Mouse (Mus musculus) hindbrain, embryonic 10.5 days (tissue): ENCODE results near the gene Apobr. TPM values are rescaled to one million over a fixed set of nuclear protein-coding genes. Genes with fewer than 3 reads are reported as not detected.
A peak's percentile ranks its signal among the peaks of the same experiment; 100 is the strongest.

Source experiments
- DNase-seq: peaks from one replicate; pipeline ENCODE4 v3.0.0-alpha.2; 2017; ENCODE audit warnings: low spot score
- H3K27ac ChIP-seq: fragments of 300-500 bp; sonication (generic); 2 replicates; pipeline ENCODE4 v1.5.1; 2016; ENCODE audit warnings: mild to moderate bottlenecking, moderate library complexity
- H3K27me3 ChIP-seq: fragments of 300-500 bp; sonication (generic); 2 replicates; pipeline ENCODE4 v1.6.1; 2016; ENCODE audit warnings: mild to moderate bottlenecking; ENCODE audit not compliant: poor library complexity, insufficient read depth, severe bottlenecking
- H3K36me3 ChIP-seq: fragments of 300-500 bp; sonication (generic); 2 replicates; pipeline ENCODE4 v1.6.1; 2016; ENCODE audit warnings: mild to moderate bottlenecking, moderate library complexity
- H3K4me1 ChIP-seq: fragments of 300-500 bp; sonication (generic); replicated peaks from 2 replicates; pipeline ENCODE4 v1.6.1; 2016; ENCODE audit warnings: mild to moderate bottlenecking
- H3K4me3 ChIP-seq: fragments of 300-500 bp; sonication (generic); 2 replicates; pipeline ENCODE4 v1.5.1; 2016; ENCODE audit warnings: mild to moderate bottlenecking, moderate library complexity
- H3K9me3 ChIP-seq: fragments of 300-500 bp; sonication (generic); 2 replicates; pipeline ENCODE4 v1.6.1; 2016; ENCODE audit warnings: mild to moderate bottlenecking, moderate library complexity
- WGBS: fragments of 180-500 bp; shearing (Covaris S2); methylation state at CpG from one replicate; pipeline ENCODE4 v1.1.7; 2016; 5-methylcytosine and 5-hydroxymethylcytosine counted together
- polyA plus RNA-seq: library from polyadenylated mRNA; unstranded; fragments of >200 nt; fragmentation: Nextera tagmentation; extraction: Ambion mirVana; gene quantifications from 2 replicates; pipeline ENCODE4 v1.2.1, GENCODE M21; 2016

Apobr gene
- polyA plus RNA-seq, 1 experiment from 2014 or later: 0.47 TPM

DNA sequence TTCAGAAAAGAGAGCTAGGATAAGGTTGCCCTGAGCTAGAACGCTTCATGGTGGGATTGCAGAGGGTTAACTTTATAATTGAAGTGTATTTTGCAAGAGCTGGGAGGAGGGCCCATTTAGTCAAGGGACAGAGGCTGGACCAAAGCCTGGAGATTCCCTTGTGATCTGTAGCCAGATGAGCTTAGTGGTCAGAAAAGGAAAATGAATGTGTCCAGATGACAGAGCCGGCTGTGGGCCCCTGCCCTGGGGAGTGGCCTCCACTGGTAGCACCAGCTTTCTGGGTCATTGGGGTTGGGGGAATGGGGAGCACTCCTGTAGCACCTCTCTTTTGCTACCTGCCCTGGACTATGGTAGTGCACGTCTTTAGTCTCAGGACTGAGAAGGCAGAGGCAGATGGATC is 22.3 kb downstream of the Apobr start:
- Histone ChIP-seq H3K27ac (no peak overlapping the region), H3K4me1 (no peaks in the 10 kb centered on the region), H3K27me3 (no peaks in the 10 kb centered on the region), H3K9me3 (no peaks in the 10 kb centered on the region), H3K4me3 (no peak overlapping the region), H3K36me3 (no peaks in the 10 kb centered on the region)
- DNase-seq: no peak
- 84% methylated on average over 3 of the region's 3 CpGs for WGBS

DNA sequence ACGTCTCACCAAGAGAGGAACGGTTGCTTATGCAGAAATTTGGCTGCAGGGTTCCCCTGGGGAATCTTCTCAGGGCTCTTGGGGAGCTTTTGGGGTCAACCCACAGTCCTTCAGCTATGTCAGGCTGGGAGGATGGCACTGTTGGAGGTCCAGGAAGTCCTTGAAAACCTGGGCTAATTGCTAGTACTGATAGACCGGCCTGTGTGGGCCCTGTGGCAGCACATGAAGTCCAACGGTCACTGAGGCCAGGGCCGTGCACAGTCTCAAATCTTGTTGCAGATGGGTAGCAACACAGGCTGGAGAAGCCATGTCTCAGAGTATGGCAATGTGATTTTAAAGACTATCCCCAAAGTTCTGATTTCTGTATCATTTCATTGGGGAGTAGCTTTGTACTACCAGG is 23.1 kb downstream of the Apobr start:
- DNase-seq: no peak
- H3K27ac ChIP-seq: no peak overlapping the region
- 84% methylated on average over 5 of the region's 5 CpGs for WGBS
- H3K9me3 ChIP-seq: no peaks in the 10 kb centered on the region
- no peak overlapping the region for H3K4me3 ChIP-seq
- H3K27me3 ChIP-seq: no peaks in the 10 kb centered on the region
- H3K36me3 ChIP-seq: no peaks in the 10 kb centered on the region
- H3K4me1 ChIP-seq: no peaks in the 10 kb centered on the region

DNA sequence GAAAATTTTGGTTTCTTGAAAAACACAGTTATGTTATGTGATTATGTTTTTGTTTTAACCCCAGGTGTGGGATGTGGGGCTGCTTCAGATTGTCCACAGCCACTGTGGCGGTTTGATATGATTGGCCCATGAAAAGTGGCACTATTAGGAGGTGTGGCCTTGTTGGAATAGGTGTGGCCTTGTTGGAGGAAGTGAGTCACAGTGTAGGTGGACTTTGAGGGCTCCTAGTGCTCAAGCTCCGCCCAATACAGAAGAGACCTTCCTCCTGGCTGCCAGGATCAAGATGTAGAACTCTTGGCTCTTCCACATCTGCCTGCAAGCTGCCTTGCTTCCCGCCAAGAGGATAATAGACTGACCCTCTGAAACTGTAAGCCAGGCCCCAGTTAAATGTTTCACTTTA is 28.0 kb downstream of the Apobr start:
- Histone ChIP-seq H3K27ac (no peak overlapping the region), H3K9me3 (no peaks in the 10 kb centered on the region), H3K4me3 (no peak overlapping the region), H3K4me1 (no peaks in the 10 kb centered on the region), H3K36me3 (no peaks in the 10 kb centered on the region), H3K27me3 (no peaks in the 10 kb centered on the region)
- no peak for DNase-seq
- 76% methylated on average over 3 of the region's 3 CpGs for WGBS

DNA sequence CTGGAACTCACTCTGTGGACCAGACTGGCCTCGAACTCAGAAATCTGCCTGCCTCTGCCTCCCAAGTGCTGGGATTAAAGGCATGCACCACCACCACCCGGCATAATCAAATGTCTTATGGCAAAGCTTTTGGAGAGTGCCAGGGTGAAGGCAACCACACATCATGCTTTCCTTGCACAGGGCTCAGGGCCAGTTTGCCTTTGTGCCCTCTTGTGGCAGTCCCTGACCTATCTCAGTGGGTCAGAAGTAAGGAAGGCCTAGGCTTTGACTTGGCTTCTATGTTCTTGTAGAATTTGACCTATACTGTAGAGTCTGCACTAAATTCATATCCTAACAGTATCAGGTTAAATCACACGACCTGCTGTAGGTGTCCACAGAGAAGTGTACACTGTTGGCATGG is 32.0 kb downstream of the Apobr start:
- Histone ChIP-seq H3K4me1 (no peaks in the 10 kb centered on the region), H3K4me3 (no peak overlapping the region), H3K9me3 (no peaks in the 10 kb centered on the region), H3K27ac (no peak overlapping the region), H3K36me3 (no peaks in the 10 kb centered on the region), H3K27me3 (no peaks in the 10 kb centered on the region)
- no peak for DNase-seq
- WGBS: 80% methylated on average over 3 of the region's 3 CpGs

DNA sequence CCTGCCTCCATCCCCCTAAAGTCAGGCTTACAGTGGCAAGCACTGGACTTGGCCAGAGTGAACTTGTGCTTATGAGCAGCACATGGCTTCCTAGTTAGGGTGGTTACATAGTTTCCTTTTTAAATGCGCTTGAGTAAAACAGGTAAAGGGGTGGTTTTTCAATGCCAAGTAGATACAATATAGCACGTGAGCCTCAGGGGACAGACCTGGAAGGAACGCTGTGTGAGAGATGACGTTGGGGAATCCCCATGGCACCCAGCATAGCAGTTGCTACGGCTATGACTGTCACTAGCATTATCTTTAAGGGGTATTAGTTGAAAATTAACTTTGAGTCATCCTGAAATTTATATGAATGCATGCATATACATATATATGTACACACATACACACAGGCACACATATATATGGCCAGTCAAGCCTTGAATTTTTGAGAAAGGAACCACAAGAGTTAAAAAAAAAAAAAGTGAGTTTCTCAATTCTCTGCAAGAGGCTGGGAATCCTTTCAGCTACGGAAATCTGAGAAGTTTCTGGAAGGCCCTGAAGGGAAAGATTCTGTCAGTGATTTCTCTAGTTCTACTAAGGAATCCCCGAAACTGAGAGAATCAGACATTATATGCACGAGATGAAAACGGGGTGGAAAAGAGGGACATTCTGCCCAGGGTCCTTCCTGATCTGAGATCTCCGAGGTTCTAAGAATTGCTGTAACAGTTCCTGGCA is 35.0 kb downstream of the Apobr start:
- DNase-seq: no peak
- WGBS: 80% methylated on average over 10 of the region's 10 CpGs

DNA sequence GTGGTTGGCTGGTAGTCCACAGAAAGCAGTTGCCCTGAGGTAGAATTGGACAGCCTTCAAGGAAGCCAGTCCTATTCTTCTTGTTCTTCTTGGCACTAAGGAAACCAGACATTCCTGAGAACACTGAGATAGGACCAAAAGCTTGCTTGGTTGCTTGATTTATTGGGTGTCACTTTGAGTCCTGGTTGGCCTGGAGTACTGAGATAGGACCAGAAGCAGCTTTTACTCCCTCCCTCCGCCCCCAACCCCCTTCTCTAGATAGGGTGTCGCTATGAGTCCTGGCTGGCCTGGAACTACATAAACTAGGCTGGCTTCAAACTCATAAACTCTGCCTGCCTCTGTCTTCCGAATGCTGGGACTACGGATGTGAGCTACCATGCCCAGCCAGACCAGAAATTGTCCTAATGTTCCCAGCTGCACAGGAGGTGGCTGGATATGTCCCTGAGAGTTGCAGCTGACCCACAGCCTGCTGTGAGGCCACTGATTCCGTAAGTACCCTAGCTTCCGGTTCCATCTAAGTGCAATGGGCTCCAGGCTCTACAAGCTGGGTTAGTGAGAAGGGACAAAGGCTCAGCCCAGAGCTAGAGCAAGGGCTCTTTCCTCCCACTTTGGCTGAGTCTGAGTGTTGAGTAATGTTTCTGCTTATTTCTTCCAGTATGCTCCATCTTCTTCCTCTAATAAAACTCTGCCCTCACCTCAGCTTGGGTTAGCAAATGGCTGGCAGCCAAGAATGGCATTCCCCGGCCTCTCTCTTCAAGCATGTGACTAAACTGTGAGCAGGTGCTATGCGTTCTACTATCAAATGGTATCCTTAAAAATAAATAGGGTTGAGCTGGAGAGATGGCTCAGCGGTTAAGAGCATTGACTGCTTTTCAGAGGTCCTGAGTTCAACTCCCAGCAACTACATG is 37.0 kb downstream of the Apobr start:
- WGBS: 90% methylated on average over 9 of the region's 9 CpGs
- Histone ChIP-seq H3K36me3 (no peaks in the 10 kb centered on the region), H3K9me3 (no peaks in the 10 kb centered on the region), H3K4me1 (peaks cover 15% of the 10 kb centered on the region), H3K4me3 (no peak overlapping the region), H3K27me3 (no peaks in the 10 kb centered on the region), H3K27ac (no peak overlapping the region)
- no peak for DNase-seq

More for the DNA sequence above, 35.0 kb downstream of the Apobr start:
- Histone ChIP-seq H3K4me3 (no peak overlapping the region), H3K27ac (no peak overlapping the region), H3K27me3 (no peaks in the 10 kb centered on the region), H3K36me3 (no peaks in the 10 kb centered on the region), H3K4me1 (peaks cover 9% of the 10 kb centered on the region), H3K9me3 (no peaks in the 10 kb centered on the region)

DNA sequence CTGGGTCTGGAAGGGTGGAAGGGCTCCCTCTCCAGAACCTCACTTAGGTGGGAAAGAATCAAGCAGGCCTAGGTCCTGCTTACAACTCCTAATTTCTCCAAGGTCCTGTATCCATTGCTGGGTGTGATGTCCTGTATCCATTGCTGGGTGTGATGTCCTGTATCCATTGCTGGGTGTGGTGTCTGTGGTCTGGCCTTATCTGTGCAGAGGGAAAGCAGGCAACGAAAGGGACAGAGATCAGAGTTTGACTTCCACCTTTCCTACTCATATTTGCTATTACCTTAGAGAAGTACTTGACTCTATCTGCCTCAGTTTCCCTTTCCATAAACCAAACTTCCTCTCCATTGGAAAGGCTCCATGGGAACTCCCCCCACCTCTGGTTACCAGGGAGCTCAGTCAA is 38.6 kb downstream of the Apobr start:
- Histone ChIP-seq H3K4me1 (peaks cover 15% of the 10 kb centered on the region), H3K27ac (peak overlapping the region; percentile 50), H3K9me3 (no peaks in the 10 kb centered on the region), H3K36me3 (no peaks in the 10 kb centered on the region), H3K4me3 (no peak overlapping the region), H3K27me3 (no peaks in the 10 kb centered on the region)
- no peak for DNase-seq
- 86% methylated on average over 1 of the region's 1 CpGs for WGBS

DNA sequence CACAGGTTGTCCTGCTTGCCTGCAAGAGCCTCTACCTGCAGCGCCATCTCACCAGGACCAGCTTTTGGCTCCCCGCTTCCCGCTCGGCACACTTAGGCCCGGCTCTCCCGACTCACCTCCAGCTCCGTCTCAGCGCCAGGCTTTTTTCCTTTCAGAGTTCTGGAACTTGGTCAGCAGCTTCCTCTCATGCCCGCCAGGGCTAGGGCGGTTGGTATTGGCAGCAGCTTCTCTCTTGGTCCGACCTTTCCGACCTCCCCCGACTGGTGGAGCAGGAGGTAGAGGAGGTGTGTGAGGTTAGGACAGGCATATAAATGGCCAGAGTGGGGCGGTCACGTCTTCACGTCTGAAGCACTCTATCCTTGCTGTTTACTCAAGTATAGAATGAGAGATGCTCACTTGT is 40.0 kb downstream of the Apobr start:
- H3K27ac ChIP-seq: no peak overlapping the region
- H3K27me3 ChIP-seq: no peaks in the 10 kb centered on the region
- no peak for DNase-seq
- 74% methylated on average over 16 of the region's 16 CpGs for WGBS
- H3K4me1 ChIP-seq: peaks cover 15% of the 10 kb centered on the region
- no peaks in the 10 kb centered on the region for H3K9me3 ChIP-seq
- no peak overlapping the region for H3K4me3 ChIP-seq
- no peaks in the 10 kb centered on the region for H3K36me3 ChIP-seq

DNA sequence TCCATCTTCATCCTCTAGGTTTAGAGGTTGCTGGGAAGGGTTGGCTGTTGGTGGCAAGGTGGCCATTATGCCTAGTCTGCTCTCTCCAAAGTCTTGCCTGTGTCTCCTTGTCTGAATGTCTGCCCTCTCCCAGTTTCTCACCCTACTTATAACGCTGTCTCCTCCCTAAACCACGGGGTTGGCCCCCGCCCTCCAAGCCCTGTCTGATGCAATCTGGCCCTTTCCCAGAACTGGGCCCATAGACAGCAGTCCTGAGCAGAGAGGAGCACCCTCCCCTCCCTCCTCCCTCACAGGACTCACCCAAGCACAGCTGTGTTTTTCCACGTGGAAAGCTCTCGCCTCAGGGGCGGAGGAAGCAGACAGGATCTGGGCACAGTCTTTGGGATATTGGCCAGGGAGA is 40.6 kb downstream of the Apobr start:
- 63% methylated on average over 6 of the region's 6 CpGs for WGBS

DNA sequence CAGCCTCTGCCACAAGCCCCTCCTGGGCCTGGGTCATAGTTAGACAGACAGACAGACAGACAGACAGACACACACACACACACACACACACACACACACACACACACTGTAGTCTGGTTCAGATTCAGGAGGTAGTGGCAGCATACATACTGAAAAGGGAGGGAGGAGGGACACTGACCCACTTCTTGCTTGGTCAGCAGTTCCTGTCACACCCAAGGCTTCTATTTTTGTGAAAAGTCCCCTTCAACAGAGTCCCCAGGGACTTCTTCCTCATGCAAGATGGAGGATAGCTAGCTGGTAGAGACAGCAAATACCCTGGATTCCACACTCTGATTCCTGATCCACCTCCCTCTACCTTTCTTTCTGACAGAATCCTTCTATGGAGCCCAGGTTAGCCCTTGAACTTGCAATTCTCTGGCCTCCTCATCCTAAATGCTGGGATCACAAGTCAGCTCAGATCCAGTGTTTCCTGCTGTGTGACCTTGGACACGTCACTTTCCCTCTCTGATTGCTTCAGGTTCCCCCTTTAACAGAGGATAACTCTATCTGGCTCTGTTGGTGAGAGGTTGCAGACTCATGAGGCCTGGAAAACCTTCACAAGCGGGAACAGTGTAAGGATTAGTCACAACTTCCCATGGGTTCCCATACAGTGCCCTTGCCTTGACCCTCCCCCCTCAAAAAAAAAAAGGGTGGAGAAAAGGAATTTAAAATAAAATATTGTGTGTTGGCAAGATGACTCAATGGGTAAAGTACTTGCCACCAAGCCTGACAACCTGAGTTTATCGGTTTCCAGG is 41.3 kb downstream of the Apobr start:
- Histone ChIP-seq H3K9me3 (no peaks in the 10 kb centered on the region), H3K4me1 (peaks cover 18% of the 10 kb centered on the region), H3K36me3 (no peaks in the 10 kb centered on the region), H3K27me3 (no peaks in the 10 kb centered on the region), H3K4me3 (no peak overlapping the region), H3K27ac (peak overlapping the region; percentile 64; the same call in 1 of the 2 replicates)
- no peak for DNase-seq
- 80% methylated on average over 3 of the region's 3 CpGs for WGBS

More for the DNA sequence above, 40.6 kb downstream of the Apobr start:
- Histone ChIP-seq H3K27ac (peak overlapping the region; percentile 64; the same call in 1 of the 2 replicates), H3K4me3 (no peak overlapping the region), H3K9me3 (no peaks in the 10 kb centered on the region), H3K36me3 (no peaks in the 10 kb centered on the region), H3K4me1 (peaks cover 15% of the 10 kb centered on the region), H3K27me3 (no peaks in the 10 kb centered on the region)
- no peak for DNase-seq

DNA sequence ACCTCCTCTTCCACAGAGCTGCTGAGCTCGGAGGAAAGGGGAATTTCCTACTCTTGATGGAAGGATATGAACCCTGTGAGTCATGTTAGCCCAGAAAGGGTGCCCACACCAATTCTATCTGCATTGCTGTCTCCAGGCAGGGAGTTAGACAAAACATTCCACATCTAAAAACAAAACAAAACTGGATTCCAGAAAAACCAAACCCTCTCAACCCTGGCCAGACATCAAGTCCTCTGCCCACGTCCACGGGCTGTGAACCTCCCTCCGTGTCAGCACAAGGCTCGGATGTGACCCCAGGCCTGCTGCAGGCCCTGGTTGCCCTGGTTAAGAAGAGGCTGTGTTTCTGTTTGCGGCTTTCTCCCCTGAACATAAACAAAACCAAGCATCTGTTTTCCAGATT is 43.4 kb downstream of the Apobr start:
- no peaks in the 10 kb centered on the region for H3K36me3 ChIP-seq
- no peak for DNase-seq
- 0 out of 2 replicates have a peak overlapping the region, but pooled peaks have one; percentile 16 for H3K27ac ChIP-seq
- no peak overlapping the region for H3K4me3 ChIP-seq
- no peaks in the 10 kb centered on the region for H3K27me3 ChIP-seq
- H3K4me1 ChIP-seq: peaks cover 15% of the 10 kb centered on the region
- WGBS: 66% methylated on average over 6 of the region's 6 CpGs
- no peaks in the 10 kb centered on the region for H3K9me3 ChIP-seq

DNA sequence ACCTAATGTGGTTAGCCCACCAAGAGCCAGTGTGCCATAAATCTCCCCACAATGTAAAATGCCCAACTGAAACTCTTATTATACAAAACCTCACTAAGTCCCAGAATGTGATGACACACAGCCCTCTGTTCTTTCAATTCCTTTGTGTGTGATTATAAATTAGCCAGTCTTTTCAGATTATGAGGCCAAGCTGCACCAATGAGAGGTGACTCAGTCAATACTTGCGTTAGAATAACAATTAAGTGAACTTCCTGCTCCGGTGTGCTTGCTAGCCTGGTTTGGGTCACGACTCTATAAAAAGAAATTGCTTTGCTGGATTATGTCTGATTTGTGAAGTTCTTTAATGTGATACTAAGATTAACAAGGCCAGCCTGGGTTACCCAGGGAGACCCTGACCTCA is 45.2 kb downstream of the Apobr start:
- Histone ChIP-seq H3K9me3 (no peaks in the 10 kb centered on the region), H3K27me3 (no peaks in the 10 kb centered on the region), H3K4me3 (no peak overlapping the region), H3K36me3 (no peaks in the 10 kb centered on the region), H3K27ac (no peak overlapping the region), H3K4me1 (0 out of 2 replicates have a peak, but pooled peaks cover 7% of the 10 kb centered on the region)
- no peak for DNase-seq
- WGBS: 66% methylated on average over 3 of the region's 3 CpGs
